Mouse (Mus musculus) forebrain, embryonic 11.5 days (tissue): ENCODE measurements around the gene 1810062G17Rik. TPM values are rescaled to one million over a fixed set of nuclear protein-coding genes. Genes with fewer than 3 reads are reported as not detected.
A peak's percentile ranks its signal among the peaks of the same experiment; 100 is the strongest.

Source experiments
- ATAC-seq: fragments of 200-750 bp; cut with Nextera tagmentation; replicated peaks from 2 replicates; pipeline ENCODE4 v1.8.0; 2017; ENCODE audit warnings: moderate TSS enrichment; ENCODE audit not compliant: low FRiP score
- DNase-seq: peaks from one replicate; pipeline ENCODE4 v3.0.0-alpha.2; 2017; ENCODE audit warnings: low spot score
- H3K27ac ChIP-seq: fragments of 300-500 bp; sonication (generic); 2 replicates; pipeline ENCODE4 v1.5.1; 2014; ENCODE audit warnings: low read depth, low read length
- H3K27me3 ChIP-seq: fragments of 300-500 bp; sonication (generic); 2 replicates; pipeline ENCODE4 v1.6.1; 2014; ENCODE audit warnings: mild to moderate bottlenecking, low read length, mixed read lengths; ENCODE audit not compliant: control insufficient read depth, insufficient read depth
- H3K36me3 ChIP-seq: fragments of 300-500 bp; sonication (generic); 2 replicates; pipeline ENCODE4 v1.6.1; 2014; ENCODE audit warnings: mild to moderate bottlenecking, low read length, moderate library complexity, mixed read lengths; ENCODE audit not compliant: control insufficient read depth, insufficient read depth
- H3K4me1 ChIP-seq: fragments of 300-500 bp; sonication (generic); replicated peaks from 2 replicates; pipeline ENCODE4 v1.6.1; 2014; ENCODE audit warnings: low read length, mixed read lengths; ENCODE audit not compliant: control insufficient read depth, insufficient read depth
- H3K4me2 ChIP-seq: fragments of 300-500 bp; sonication (generic); 2 replicates; pipeline ENCODE4 v1.6.1; 2014; ENCODE audit warnings: low read depth, mild to moderate bottlenecking, low read length, moderate library complexity, mixed read lengths; ENCODE audit not compliant: severe bottlenecking
- H3K4me3 ChIP-seq: fragments of 300-500 bp; sonication (generic); 2 replicates; pipeline ENCODE4 v1.5.1; 2014; ENCODE audit warnings: low read depth, low read length
- H3K9ac ChIP-seq: fragments of 300-500 bp; sonication (generic); 2 replicates; pipeline ENCODE4 v1.6.1; 2014; ENCODE audit warnings: low read length
- H3K9me3 ChIP-seq: fragments of 300-500 bp; sonication (generic); 2 replicates; pipeline ENCODE4 v1.6.1; 2016; ENCODE audit warnings: low read length, mixed read lengths; ENCODE audit not compliant: control insufficient read depth
- WGBS: fragments of 180-500 bp; shearing (Covaris S2); extraction: QIAGEN DNeasy Blood & Tissue Kit; methylation state at CpG from one replicate; pipeline ENCODE4 v1.1.7; 2014; 5-methylcytosine and 5-hydroxymethylcytosine counted together
- polyA plus RNA-seq: library from polyadenylated mRNA; unstranded; fragments of >200 nt; fragmentation: Nextera tagmentation; extraction: Ambion mirVana; gene quantifications from 2 replicates; pipeline ENCODE4 v1.2.1, GENCODE M21; 2014

1810062G17Rik gene
- polyA plus RNA-seq, 1 experiment from 2014 or later, result 0.43 TPM

DNA sequence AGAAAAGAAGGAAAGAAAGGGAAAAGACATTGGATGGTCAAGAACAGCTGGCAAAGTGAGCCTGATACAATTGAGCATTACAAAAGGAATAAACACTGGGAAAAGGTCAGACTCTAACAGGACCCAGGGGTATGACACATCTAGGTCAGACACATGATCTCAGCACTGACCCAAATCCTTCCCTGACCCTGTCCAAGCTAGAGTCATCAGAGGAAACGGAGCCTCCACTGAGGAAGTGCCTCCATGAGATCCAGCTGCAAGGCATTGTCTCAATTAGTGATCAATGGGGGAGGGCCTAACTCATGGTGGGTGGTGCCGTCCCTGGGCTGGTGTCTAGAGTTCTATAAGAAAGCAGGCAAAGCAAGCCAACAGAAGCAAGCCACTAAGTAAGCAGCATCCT, 6.9 kb upstream of the 1810062G17Rik start:
- Histone ChIP-seq H3K27ac (no peak overlapping the region), H3K36me3 (no peaks in the 10 kb centered on the region), H3K4me1 (no peaks in the 10 kb centered on the region), H3K9me3 (no peaks in the 10 kb centered on the region), H3K27me3 (no peaks in the 10 kb centered on the region), H3K4me2 (no peak overlapping the region), H3K4me3 (no peak overlapping the region), H3K9ac (no peak overlapping the region)
- no peak for ATAC-seq
- 54% methylated on average over 2 of the region's 2 CpGs for WGBS
- DNase-seq, result no peak

DNA sequence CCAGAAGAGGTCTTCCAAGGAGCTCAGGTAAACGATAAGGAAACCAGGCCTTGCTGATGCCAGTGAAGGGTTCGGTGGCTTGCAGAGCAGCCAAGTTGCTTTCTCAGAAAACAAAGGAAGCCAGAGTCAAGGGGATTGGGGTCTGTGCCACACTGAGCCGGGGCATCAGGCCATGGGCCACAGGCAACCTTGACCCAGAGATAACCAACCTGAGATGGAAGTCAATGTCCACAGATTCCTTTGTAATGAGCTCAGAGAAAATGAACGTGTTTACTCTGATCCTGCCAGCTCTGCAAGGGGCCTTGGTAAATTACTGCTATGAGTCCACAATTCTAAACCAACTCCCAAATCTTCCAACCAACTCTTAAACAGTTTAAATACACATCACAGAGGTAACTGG, 3.9 kb upstream of the 1810062G17Rik start:
- no peak overlapping the region for H3K27ac ChIP-seq
- WGBS, result 77% methylated on average over 4 of the region's 4 CpGs
- no peak for DNase-seq
- H3K4me3 ChIP-seq, result no peak overlapping the region
- no peaks in the 10 kb centered on the region for H3K36me3 ChIP-seq
- H3K9me3 ChIP-seq, result no peaks in the 10 kb centered on the region
- H3K9ac ChIP-seq, result no peak overlapping the region
- H3K4me2 ChIP-seq, result no peak overlapping the region
- H3K4me1 ChIP-seq, result peaks cover 3% of the 10 kb centered on the region; the same call in 1 of the 2 replicates
- no peaks in the 10 kb centered on the region for H3K27me3 ChIP-seq
- no peak for ATAC-seq

DNA sequence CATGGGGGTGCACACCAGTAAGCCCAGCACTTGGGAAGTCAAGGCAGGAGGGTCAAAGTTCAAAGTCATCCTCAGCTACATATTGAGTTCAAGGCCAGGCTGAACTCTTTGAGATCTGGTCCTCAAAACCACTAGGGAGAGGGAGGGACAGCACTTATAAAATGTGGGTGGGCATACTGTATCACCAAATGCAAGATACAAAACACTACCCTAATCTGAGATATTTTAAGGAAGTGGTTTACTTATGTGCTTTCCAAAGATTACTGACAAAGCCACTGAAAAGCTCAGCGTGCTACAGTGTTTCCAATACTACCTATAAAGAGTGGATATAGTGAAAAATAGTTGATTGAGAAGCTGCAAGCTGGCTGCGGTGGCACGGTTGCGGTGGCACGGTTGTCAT, 2.5 kb upstream of the 1810062G17Rik start:
- no peak overlapping the region for H3K27ac ChIP-seq
- 96% methylated on average over 5 of the region's 5 CpGs for WGBS
- no peaks in the 10 kb centered on the region for H3K27me3 ChIP-seq
- no peak for DNase-seq
- no peak for ATAC-seq
- H3K36me3 ChIP-seq, result no peaks in the 10 kb centered on the region
- peaks cover 3% of the 10 kb centered on the region; the same call in 1 of the 2 replicates for H3K4me1 ChIP-seq
- no peak overlapping the region for H3K4me2 ChIP-seq
- no peak overlapping the region for H3K4me3 ChIP-seq
- no peak overlapping the region for H3K9ac ChIP-seq
- no peaks in the 10 kb centered on the region for H3K9me3 ChIP-seq

DNA sequence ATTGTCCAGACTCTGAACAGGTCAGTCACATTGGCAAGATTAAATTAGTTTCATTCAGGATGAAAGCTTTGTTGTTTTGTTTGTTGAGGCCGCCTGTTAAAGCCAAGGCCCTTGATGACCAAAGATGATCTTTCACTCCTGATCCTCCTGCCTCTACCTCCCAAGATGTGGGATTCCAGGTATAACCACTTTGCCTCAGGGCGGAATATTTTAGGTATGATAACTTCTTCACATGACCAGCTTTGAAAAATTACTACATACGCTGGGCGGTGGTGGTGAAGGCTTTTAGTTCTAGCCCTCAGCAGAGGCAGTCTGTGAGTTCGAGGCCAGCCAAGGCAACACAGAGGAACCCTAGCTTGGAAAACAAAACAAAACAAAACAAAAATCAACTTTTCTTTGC, 1.3 kb upstream of the 1810062G17Rik start:
- Histone ChIP-seq H3K4me3 (no peak overlapping the region), H3K9ac (no peak overlapping the region), H3K4me2 (peak overlapping the region; percentile 93; the same call in 1 of the 2 replicates), H3K27me3 (no peaks in the 10 kb centered on the region), H3K36me3 (no peaks in the 10 kb centered on the region), H3K27ac (no peak overlapping the region), H3K9me3 (no peaks in the 10 kb centered on the region), H3K4me1 (peaks cover 6% of the 10 kb centered on the region; the same call in 1 of the 2 replicates)
- DNase-seq, result no peak
- WGBS, result 79% methylated on average over 5 of the region's 5 CpGs
- ATAC-seq, result no peak

DNA sequence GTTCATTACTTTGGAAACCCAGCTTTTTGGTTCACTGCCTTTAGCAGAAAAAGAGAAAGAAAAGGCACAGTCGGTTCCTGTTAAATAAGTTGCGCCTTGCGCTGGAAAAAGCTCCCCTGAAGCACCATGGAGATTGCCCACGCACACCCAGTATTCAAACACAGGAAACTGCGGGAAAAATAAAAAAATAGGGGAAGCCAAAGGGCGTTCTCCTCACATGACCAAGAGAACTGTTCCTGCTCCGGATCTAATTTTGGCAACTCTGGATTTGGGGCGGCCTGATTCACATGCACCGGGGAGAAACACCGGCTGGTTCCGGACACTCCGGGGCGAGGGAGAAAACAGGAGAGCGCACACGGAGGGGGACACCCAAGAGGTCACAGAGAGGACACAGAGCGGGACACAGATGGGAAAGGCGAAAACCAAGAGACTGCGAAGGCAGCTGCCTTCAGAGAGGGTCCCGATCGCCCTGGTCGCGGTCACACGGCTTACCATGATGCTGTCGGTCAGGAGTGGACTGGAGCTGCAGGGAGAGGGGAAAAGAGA, 726 bp upstream of the 1810062G17Rik start:
- no peak overlapping the region for H3K27ac ChIP-seq
- H3K27me3 ChIP-seq, result no peaks in the 10 kb centered on the region
- no peaks in the 10 kb centered on the region for H3K36me3 ChIP-seq
- H3K9me3 ChIP-seq, result no peaks in the 10 kb centered on the region
- WGBS, result 4% methylated on average over 24 of the region's 24 CpGs
- DNase-seq, result no peak
- peak overlapping the region; percentile 93 for H3K4me2 ChIP-seq
- no peak; the same call in 1 of the 2 replicates for ATAC-seq
- H3K4me1 ChIP-seq, result peaks cover 6% of the 10 kb centered on the region; the same call in 1 of the 2 replicates
- peak overlapping the region; percentile 53 for H3K4me3 ChIP-seq
- peak overlapping the region; percentile 57 for H3K9ac ChIP-seq

DNA sequence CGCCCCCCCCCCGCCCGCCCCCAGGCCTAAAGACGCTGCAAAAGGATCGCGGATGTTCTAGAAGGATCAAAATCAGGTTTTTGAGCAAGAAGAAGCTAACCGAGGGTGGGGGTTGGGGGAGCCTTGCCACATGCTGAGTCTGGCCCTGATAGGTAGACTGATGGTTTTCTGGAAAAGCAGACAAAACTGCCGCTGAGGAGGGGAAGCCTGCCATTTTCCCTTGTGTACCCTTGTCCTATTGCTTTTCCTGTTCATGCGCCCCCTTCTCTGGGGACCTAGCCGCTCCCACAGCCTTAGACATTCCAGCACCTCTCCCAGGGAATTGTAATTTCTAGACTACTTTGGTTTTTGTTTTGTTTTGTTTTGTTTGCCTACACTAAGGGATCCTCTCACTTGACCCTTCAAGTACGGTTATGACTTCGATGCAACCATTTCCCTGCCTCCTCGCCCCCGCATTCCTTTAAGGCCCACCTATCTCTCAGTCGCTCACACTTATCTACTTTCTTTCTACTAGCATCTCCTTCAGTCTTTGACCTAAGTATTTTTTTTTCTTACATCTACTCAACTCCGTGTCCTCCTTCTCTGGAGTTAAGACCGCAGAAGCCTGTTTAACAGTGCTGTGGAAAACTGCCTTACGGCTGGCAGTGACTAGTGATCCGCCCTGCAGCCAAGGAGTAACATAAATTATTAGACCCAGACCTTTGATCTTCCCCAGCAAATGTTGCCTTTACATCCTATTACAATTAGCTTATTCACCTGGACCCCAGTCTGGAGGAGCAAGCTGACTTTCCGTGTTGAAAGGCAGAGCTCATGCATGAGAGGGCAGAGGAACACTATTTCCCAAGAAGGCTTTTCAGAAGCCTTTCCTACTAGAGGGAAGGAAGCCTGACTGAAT, 771 bp downstream of the 1810062G17Rik start:
- Histone ChIP-seq H3K9me3 (no peaks in the 10 kb centered on the region), H3K27me3 (no peaks in the 10 kb centered on the region), H3K4me3 (peak overlapping the region; percentile 53), H3K9ac (peak overlapping the region; percentile 57), H3K4me1 (peaks cover 6% of the 10 kb centered on the region; the same call in 1 of the 2 replicates), H3K36me3 (no peaks in the 10 kb centered on the region), H3K27ac (no peak overlapping the region; the same call in 1 of the 2 replicates), H3K4me2 (peak overlapping the region; percentile 93)
- DNase-seq (no peak), ATAC-seq (no peak)
- WGBS, result 38% methylated on average over 20 of the region's 20 CpGs

- Histone ChIP-seq H3K4me2 (no peak overlapping the region), H3K4me1 (peaks cover 6% of the 10 kb centered on the region; the same call in 1 of the 2 replicates), H3K4me3 (no peak overlapping the region), H3K27ac (no peak overlapping the region), H3K9ac (no peak overlapping the region), H3K9me3 (no peaks in the 10 kb centered on the region), H3K36me3 (no peaks in the 10 kb centered on the region), H3K27me3 (no peaks in the 10 kb centered on the region)
- ATAC-seq, result no peak
- 52% methylated on average over 8 of the region's 8 CpGs for WGBS
- DNase-seq, result no peak
Measured at GRCm38 (mm10) chr3:36478776-36479175, 3.0 kb downstream of the 1810062G17Rik start.

DNA sequence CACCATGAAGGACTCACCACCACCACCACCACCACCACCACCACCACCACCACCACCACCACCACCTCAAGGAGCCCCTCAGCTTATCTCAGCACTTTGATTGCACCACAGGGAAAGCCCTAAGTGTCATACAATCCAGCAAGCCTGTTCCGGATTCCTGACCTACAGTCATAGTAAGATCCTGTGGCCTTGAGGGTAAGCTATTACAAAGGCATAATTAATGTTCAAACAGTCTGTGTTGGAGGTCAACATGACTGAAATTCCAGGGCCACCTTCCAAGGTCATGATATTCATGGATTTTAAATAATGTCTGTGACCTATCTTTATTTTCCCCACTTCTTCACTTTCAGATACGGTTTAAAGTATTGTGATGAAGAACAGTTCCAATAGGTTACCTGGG, 4.7 kb downstream of the 1810062G17Rik start:
- H3K9ac ChIP-seq, result no peak overlapping the region
- peaks cover 6% of the 10 kb centered on the region; the same call in 1 of the 2 replicates for H3K4me1 ChIP-seq
- H3K27ac ChIP-seq, result no peak overlapping the region
- H3K4me2 ChIP-seq, result no peak overlapping the region
- DNase-seq (no peak), ATAC-seq (no peak)
- H3K9me3 ChIP-seq, result no peaks in the 10 kb centered on the region
- 65% methylated on average over 2 of the region's 2 CpGs for WGBS
- H3K4me3 ChIP-seq, result no peak overlapping the region
- no peaks in the 10 kb centered on the region for H3K36me3 ChIP-seq
- no peaks in the 10 kb centered on the region for H3K27me3 ChIP-seq
